Mouse (Mus musculus) intestine, embryonic 14.5 days (tissue): ENCODE results near the gene Alg12. TPM values are rescaled to one million over a fixed set of nuclear protein-coding genes. Genes with fewer than 3 reads are reported as not detected.
A peak's percentile ranks its signal among the peaks of the same experiment; 100 is the strongest.
"Not testable (repeated sequence)": the region's sequence is repeated elsewhere in the genome, so short reads cannot be mapped to it uniquely, and the experiment has no call there.

Experiments used
- ATAC-seq: fragments of 200-750 bp; cut with Nextera tagmentation; replicated peaks from 2 replicates; pipeline ENCODE4 v1.8.0; 2017; ENCODE audit warnings: low read depth, moderate number of reproducible peaks, moderate TSS enrichment, moderate library complexity; ENCODE audit not compliant: low FRiP score, low TSS enrichment
- DNase-seq: peaks from one replicate; pipeline ENCODE4 v3.0.0-alpha.2; 2018; ENCODE audit warnings: low spot score
- H3K27ac ChIP-seq: fragments of 300-500 bp; sonication (generic); 2 replicates; pipeline ENCODE4 v1.5.1; 2014; ENCODE audit warnings: low read depth, mild to moderate bottlenecking, control low read depth
- H3K27me3 ChIP-seq: fragments of 300-500 bp; sonication (generic); replicated peaks from 2 replicates; pipeline ENCODE4 v1.6.1; 2014; ENCODE audit warnings: low read length, control low read depth; ENCODE audit not compliant: control insufficient read depth, insufficient read depth
- H3K36me3 ChIP-seq: fragments of 300-500 bp; sonication (generic); 2 replicates; pipeline ENCODE4 v1.6.1; 2014; ENCODE audit warnings: low read length, control low read depth; ENCODE audit not compliant: control insufficient read depth, insufficient read depth
- H3K4me1 ChIP-seq: fragments of 300-500 bp; sonication (generic); replicated peaks from 2 replicates; pipeline ENCODE4 v1.6.1; 2014; ENCODE audit warnings: low read length, control low read depth, mixed read lengths; ENCODE audit not compliant: control insufficient read depth, insufficient read depth
- H3K4me2 ChIP-seq: fragments of 300-500 bp; sonication (generic); 2 replicates; pipeline ENCODE4 v1.6.1; 2014; ENCODE audit warnings: low read length
- H3K4me3 ChIP-seq: fragments of 300-500 bp; sonication (generic); 2 replicates; pipeline ENCODE4 v1.5.1; 2014; ENCODE audit warnings: low read depth, low read length, control low read depth, mixed read lengths
- H3K9ac ChIP-seq: fragments of 300-500 bp; sonication (generic); 2 replicates; pipeline ENCODE4 v1.6.1; 2014; ENCODE audit warnings: mild to moderate bottlenecking, low read length
- H3K9me3 ChIP-seq: fragments of 300-500 bp; sonication (generic); 2 replicates; pipeline ENCODE4 v1.6.1; 2016; ENCODE audit warnings: low read length, control low read depth; ENCODE audit not compliant: control insufficient read depth
- WGBS: fragments of 180-500 bp; shearing (Covaris S2); extraction: QIAGEN DNeasy Blood & Tissue Kit; methylation state at CpG from one replicate; pipeline ENCODE4 v1.1.7; 2014; 5-methylcytosine and 5-hydroxymethylcytosine counted together
- polyA plus RNA-seq: library from polyadenylated mRNA; unstranded; fragments of >200 nt; fragmentation: Nextera tagmentation; extraction: Ambion mirVana; gene quantifications from 2 replicates; pipeline ENCODE4 v1.2.1, GENCODE M21; 2014

Alg12 gene
- polyA plus RNA-seq, 1 experiment from 2014 or later: 13.6 TPM

DNA sequence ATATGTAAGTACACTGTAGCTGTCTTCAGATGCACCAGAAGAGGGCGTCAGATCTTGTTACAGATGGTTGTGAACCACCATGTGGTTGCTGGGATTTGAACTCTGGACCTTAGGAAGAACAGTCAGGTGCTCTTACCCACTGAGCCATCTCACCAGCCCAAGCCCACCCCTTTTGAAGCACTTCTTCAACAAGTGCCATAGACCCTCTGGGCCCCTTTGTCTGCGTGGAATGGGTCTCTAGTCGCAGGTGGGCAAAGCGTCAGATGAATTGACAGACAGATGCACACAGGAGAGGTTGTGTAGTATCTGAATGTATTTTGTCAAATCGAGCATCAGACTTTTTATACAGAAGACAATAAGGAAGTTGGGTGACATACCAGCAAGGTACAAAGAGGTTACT lies 24.4 kb downstream of the Alg12 start:
- H3K27me3 ChIP-seq, H3K9ac ChIP-seq, H3K4me3 ChIP-seq, H3K9me3 ChIP-seq, H3K36me3 ChIP-seq, ATAC-seq, H3K27ac ChIP-seq, H3K4me1 ChIP-seq, H3K4me2 ChIP-seq, DNase-seq: not testable (repeated sequence)
- WGBS: 93% methylated on average over 4 of the region's 5 CpGs

GRCm38 (mm10) chr15:88792140-88792850 lies 26.8 kb downstream of the Alg12 start:
- no peaks in the 10 kb centered on the region for H3K9me3 ChIP-seq
- DNase-seq (no peak), ATAC-seq (no peak)
- 0 out of 2 replicates have a peak, but pooled peaks cover 3% of the 10 kb centered on the region for H3K36me3 ChIP-seq
- H3K9ac ChIP-seq: no peak overlapping the region
- H3K4me2 ChIP-seq: no peak overlapping the region
- H3K27me3 ChIP-seq: no peaks in the 10 kb centered on the region
- WGBS: 84% methylated on average over 4 of the region's 4 CpGs
- no peak overlapping the region for H3K4me3 ChIP-seq
- no peaks in the 10 kb centered on the region for H3K4me1 ChIP-seq
- no peak overlapping the region for H3K27ac ChIP-seq

DNA sequence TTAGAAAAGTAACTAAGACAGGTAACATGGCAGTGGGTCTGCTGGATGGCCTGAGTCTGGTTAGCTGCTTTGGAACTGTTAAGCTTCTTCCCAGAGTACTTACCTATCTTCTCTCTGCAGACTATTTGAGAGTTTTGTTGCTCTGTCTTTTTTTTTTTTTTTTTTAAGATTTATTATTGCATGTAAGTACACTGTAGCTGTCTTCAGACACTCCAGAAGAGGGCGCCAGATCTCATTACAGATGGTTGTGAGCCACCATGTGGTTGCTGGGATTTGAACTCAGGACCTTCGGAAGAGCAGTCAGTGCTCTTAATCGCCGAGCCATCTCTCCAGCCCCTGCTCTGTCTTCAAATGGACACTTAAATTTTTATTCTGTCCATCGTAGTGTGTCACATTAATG lies 44.5 kb downstream of the Alg12 start:
- WGBS: 92% methylated on average over 5 of the region's 5 CpGs
- H3K4me3 ChIP-seq, H3K27me3 ChIP-seq, ATAC-seq, H3K27ac ChIP-seq, H3K4me1 ChIP-seq, H3K9ac ChIP-seq, H3K9me3 ChIP-seq, DNase-seq, H3K4me2 ChIP-seq: not testable (repeated sequence)
- H3K36me3 ChIP-seq: peaks cover 16% of the 10 kb centered on the region

- WGBS: 60% methylated on average over 1 of the region's 1 CpGs
These were observed 50.6 kb downstream of the Alg12 start for GRCm38 (mm10) chr15:88768537-88768936.

DNA sequence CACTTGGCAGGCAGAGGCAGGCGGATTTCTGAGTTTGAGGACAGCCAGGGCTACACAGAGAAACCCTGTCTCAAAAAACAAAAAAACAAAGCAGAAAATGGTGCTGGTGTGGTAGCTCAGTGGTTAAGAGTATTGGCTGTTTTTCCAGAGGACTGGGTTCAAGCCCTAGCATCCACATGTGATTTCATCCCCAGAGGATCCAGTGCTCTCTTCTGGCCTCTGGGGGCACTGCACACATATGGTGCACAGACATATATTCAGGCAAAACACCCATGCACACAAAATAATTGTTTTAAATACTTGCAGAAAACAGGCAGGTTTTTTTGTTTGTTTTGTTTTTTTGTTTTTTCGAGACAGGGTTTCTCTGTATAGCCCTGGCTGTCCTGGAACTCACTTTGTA lies 53.0 kb downstream of the Alg12 start:
- ATAC-seq, H3K9me3 ChIP-seq, H3K9ac ChIP-seq, H3K4me2 ChIP-seq, H3K27ac ChIP-seq, H3K4me3 ChIP-seq, H3K27me3 ChIP-seq, H3K4me1 ChIP-seq: not testable (repeated sequence)
- WGBS: 98% methylated on average over 2 of the region's 2 CpGs
- peaks cover 32% of the 10 kb centered on the region for H3K36me3 ChIP-seq
- DNase-seq: peak; percentile 18

More at GRCm38 (mm10) chr15:88768537-88768936, 50.6 kb downstream of the Alg12 start:
- no peak overlapping the region for H3K27ac ChIP-seq
- ATAC-seq (no peak), DNase-seq (no peak)
- H3K4me2 ChIP-seq: no peak overlapping the region
- H3K27me3 ChIP-seq: no peaks in the 10 kb centered on the region
- H3K9ac ChIP-seq: no peak overlapping the region
- no peaks in the 10 kb centered on the region for H3K9me3 ChIP-seq
- H3K4me3 ChIP-seq: no peak overlapping the region
- no peaks in the 10 kb centered on the region for H3K4me1 ChIP-seq
- peaks cover 22% of the 10 kb centered on the region for H3K36me3 ChIP-seq

DNA sequence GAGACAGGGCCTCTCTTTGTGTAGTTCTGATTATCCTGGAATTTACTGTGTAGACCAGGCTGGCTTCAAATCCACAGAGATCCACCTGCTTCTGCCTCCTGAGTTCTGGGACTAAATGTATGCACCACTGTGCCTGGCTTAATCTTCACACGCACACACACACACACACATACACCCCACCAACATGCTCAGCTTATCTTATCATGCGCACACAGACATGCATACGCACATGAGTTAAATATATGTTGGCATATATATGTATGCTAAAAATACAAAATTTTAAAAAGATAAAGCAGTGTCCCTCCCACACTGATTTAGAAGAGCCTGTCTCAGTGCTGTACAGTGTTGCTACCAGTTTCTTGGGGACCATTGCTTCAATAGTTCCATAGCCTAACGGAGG lies 57.6 kb downstream of the Alg12 start:
- WGBS: 96% methylated on average over 4 of the region's 4 CpGs
- ATAC-seq (no peak), DNase-seq (no peak)
- H3K4me1 ChIP-seq: no peaks in the 10 kb centered on the region
- no peak overlapping the region for H3K4me3 ChIP-seq
- no peak overlapping the region for H3K27ac ChIP-seq
- H3K36me3 ChIP-seq: peaks cover 48% of the 10 kb centered on the region
- no peaks in the 10 kb centered on the region for H3K27me3 ChIP-seq
- no peak overlapping the region for H3K4me2 ChIP-seq
- no peak overlapping the region for H3K9ac ChIP-seq
- H3K9me3 ChIP-seq: no peaks in the 10 kb centered on the region

DNA sequence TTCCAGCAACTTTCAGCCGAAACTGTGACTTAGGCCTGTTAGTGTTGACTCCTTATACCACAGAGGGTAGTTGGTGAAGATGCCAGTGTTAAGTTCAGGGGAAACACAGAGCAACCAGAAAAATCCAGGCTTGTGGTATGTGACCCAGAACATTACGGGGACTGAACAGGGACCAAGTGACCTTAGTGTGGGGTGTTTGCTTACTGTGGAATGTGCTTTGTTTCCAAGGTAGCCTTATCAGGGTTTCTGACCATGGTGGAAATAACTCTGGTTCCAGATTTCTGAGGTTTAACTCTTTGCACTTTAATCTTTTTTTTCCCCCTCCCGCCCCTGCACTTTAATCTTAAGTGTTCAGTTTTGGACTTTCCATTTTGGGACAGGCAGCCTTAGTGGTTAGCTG lies 61.1 kb downstream of the Alg12 start:
- DNase-seq (no peak), ATAC-seq (no peak)
- H3K36me3 ChIP-seq: peaks cover 49% of the 10 kb centered on the region
- H3K4me3 ChIP-seq: no peak overlapping the region
- no peak overlapping the region for H3K4me2 ChIP-seq
- no peak overlapping the region for H3K27ac ChIP-seq
- 71% methylated on average over 3 of the region's 3 CpGs for WGBS
- no peak overlapping the region for H3K9ac ChIP-seq
- no peaks in the 10 kb centered on the region for H3K27me3 ChIP-seq
- H3K9me3 ChIP-seq: no peaks in the 10 kb centered on the region
- H3K4me1 ChIP-seq: peaks cover 4% of the 10 kb centered on the region; the same call in 1 of the 2 replicates

GRCm38 (mm10) chr15:88755761-88756160 lies 63.4 kb downstream of the Alg12 start:
- Histone ChIP-seq H3K27ac (no peak overlapping the region), H3K9me3 (no peaks in the 10 kb centered on the region), H3K27me3 (no peaks in the 10 kb centered on the region), H3K36me3 (peaks cover 33% of the 10 kb centered on the region), H3K4me2 (no peak overlapping the region), H3K4me1 (peaks cover 8% of the 10 kb centered on the region; the same call in 1 of the 2 replicates), H3K4me3 (no peak overlapping the region), H3K9ac (no peak overlapping the region)
- DNase-seq: no peak
- 96% methylated on average over 18 of the region's 18 CpGs for WGBS
- no peak for ATAC-seq
